Mouse (Mus musculus) spleen, adult 2 months (tissue): Measurements from ENCODE around the gene Nobox.

Experiments
- CTCF ChIP-seq: fragments of 200-500 bp; IDR thresholded peaks from 2 replicates; pipeline ENCODE4 v1.5.1; 2011; ENCODE audit warnings: mild to moderate bottlenecking, inconsistent platforms; ENCODE audit not compliant: insufficient read depth, insufficient read length, insufficient replicate concordance; ENCODE audit errors: extremely low read depth
- POLR2A ChIP-seq: fragments of 200-500 bp; IDR thresholded peaks from 2 replicates; pipeline ENCODE4 v1.6.1; 2011; ENCODE audit warnings: low read depth, low read length, inconsistent platforms

DNA sequence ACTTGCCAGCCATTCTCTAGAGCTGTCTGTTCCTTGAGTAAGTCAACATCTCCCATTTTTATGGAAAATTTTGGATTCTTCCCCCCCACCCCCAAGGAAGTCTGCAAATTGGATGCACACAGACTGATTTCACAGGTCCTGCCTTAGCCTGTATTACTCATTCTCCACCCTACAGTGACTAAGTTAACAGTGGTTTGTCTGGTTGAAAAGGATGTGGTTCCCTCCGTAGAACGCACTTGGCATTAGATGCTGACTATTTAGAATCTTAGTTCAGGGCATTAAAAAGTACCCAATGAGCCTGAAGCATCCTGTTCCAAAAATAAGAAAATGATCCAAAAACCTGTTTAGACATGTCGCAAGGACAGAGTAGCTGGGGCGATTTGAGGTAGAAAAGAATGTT, 44.1 kb upstream of the Nobox start:
- TF ChIP-seq POLR2A (no peak), CTCF (no peak)
